Mouse (Mus musculus) kidney, embryonic 15.5 days (tissue): ENCODE results near the gene Gm36028. TPM values are rescaled to one million over a fixed set of nuclear protein-coding genes. Genes with fewer than 3 reads are reported as not detected.

Experiments used
- ATAC-seq: fragments of 200-750 bp; cut with Nextera tagmentation; replicated peaks from 2 replicates; pipeline ENCODE4 v1.8.0; 2017; ENCODE audit warnings: moderate TSS enrichment; ENCODE audit not compliant: low FRiP score
- H3K27ac ChIP-seq: fragments of 300-500 bp; sonication (generic); 2 replicates; pipeline ENCODE4 v1.5.1; 2015; ENCODE audit warnings: mild to moderate bottlenecking, inconsistent platforms
- H3K27me3 ChIP-seq: fragments of 300-500 bp; sonication (generic); 2 replicates; pipeline ENCODE4 v1.6.1; 2015; ENCODE audit warnings: inconsistent platforms
- H3K36me3 ChIP-seq: fragments of 300-500 bp; sonication (generic); 2 replicates; pipeline ENCODE4 v1.6.1; 2015; ENCODE audit warnings: inconsistent platforms
- H3K4me1 ChIP-seq: fragments of 300-500 bp; sonication (generic); 2 replicates; pipeline ENCODE4 v1.6.1; 2015; ENCODE audit warnings: inconsistent platforms
- H3K4me2 ChIP-seq: fragments of 300-500 bp; sonication (generic); 2 replicates; pipeline ENCODE4 v1.6.1; 2015; ENCODE audit warnings: moderate library complexity, mild to moderate bottlenecking, inconsistent platforms
- H3K4me3 ChIP-seq: fragments of 300-500 bp; sonication (generic); replicated peaks from 2 replicates; pipeline ENCODE4 v1.5.1; 2015; ENCODE audit warnings: mild to moderate bottlenecking, inconsistent platforms
- H3K9ac ChIP-seq: fragments of 300-500 bp; sonication (generic); 2 replicates; pipeline ENCODE4 v1.6.1; 2015; ENCODE audit warnings: mild to moderate bottlenecking, inconsistent platforms
- H3K9me3 ChIP-seq: fragments of 300-500 bp; sonication (generic); replicated peaks from 2 replicates; pipeline ENCODE4 v1.6.1; 2016; ENCODE audit warnings: inconsistent platforms
- WGBS: fragments of 180-500 bp; shearing (Covaris S2); methylation state at CpG from one replicate; pipeline ENCODE4 v1.1.7; 2015; ENCODE audit warnings: mixed read lengths; 5-methylcytosine and 5-hydroxymethylcytosine counted together
- polyA plus RNA-seq: library from polyadenylated mRNA; unstranded; fragments of >200 nt; fragmentation: Nextera tagmentation; extraction: Ambion mirVana; gene quantifications from 2 replicates; pipeline ENCODE4 v1.2.1, GENCODE M21; 2015

The Gm36028 gene
- polyA plus RNA-seq, 1 experiment from 2014 or later = 0.42 TPM

DNA sequence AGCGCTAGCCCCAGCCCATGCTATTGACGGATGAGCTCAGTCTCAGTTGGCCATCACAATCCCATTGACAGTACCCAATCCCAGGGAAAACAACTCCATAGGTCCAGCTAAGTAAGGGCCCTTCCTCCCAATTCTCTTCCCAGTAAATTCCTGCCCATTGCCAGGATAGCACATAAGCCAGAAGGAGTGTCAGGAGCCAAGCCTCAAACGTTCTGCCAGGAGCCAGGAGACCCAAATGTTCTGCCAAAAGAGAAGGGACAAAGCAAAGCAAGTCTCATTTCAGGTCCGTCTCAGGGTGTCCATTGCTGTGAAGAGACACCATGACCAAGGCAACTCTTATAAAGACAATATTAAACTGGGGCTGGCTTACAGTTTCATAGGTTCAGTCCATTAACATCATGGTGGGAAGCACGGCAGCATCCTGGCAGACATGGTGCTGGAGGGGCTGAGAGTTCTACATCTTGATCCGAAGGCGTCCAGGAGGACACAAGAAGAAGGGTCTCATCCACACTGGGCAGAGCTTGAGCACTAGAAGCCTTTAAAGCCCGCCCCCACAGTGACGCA, 57.5 kb downstream of the Gm36028 start:
- no peak for ATAC-seq
- Histone ChIP-seq H3K27me3 (no peaks in the 10 kb centered on the region), H3K27ac (no peak overlapping the region), H3K9me3 (0 out of 2 replicates have a peak, but pooled peaks cover 3% of the 10 kb centered on the region), H3K4me1 (peaks cover 24% of the 10 kb centered on the region), H3K4me3 (no peak overlapping the region), H3K4me2 (no peak overlapping the region), H3K36me3 (peaks cover 55% of the 10 kb centered on the region), H3K9ac (no peak overlapping the region)
- 99% methylated on average over 9 of the region's 9 CpGs for WGBS

DNA sequence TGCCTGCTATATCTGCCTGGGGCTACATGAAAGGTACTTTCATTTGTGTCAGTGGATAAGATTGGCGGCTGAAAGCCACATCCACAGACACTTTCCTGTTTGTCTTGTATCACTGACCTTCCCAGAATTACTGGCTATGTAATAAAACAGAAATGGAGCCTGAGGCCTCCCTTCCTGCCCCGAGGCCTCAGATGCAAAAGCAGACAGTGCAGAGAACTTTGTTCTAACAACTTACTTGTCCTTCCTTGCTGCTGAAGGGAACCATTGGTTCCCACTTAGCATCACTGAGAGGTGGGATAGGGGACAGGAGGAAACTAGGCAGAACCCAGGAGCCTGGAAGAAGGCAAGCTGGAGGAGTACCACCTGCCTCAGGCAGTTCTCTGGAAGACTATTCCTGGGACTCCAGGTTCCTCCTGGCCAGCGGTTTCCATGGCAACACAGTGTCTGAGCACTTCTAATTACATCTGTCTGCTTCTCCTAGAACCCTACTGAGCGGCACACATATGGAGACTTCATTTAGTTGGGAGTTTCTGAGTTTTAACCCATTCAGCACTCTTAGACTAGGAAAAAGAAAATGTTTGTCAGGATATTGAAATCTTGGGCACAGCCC, 58.2 kb downstream of the Gm36028 start:
- no peak for ATAC-seq
- peaks cover 51% of the 10 kb centered on the region for H3K36me3 ChIP-seq
- H3K4me2 ChIP-seq = no peak overlapping the region
- H3K27ac ChIP-seq = no peak overlapping the region
- H3K9ac ChIP-seq = no peak overlapping the region
- H3K27me3 ChIP-seq = no peaks in the 10 kb centered on the region
- no peak overlapping the region for H3K4me3 ChIP-seq
- 41% methylated on average over 4 of the region's 4 CpGs for WGBS
- H3K4me1 ChIP-seq = peaks cover 20% of the 10 kb centered on the region
- H3K9me3 ChIP-seq = 0 out of 2 replicates have a peak, but pooled peaks cover 3% of the 10 kb centered on the region

DNA sequence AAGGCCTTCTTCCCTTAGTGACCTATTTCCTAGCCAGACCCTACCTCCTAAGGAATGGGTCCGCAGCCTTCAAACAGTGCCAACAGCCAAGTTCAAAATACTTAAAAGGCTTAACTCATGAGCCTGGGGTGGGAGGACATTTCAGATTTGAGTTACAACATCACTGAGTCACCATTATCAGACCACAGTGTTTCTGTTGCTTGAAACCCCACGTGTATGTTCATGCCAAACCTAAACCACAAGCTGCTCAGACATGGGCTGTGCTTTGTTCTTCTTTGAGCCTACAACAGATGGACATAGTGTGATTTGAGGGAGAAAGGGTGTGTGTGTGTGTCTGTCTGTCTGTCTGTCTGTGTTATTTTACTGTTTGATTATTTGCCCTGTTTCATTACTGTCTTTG, 59.8 kb downstream of the Gm36028 start:
- H3K4me3 ChIP-seq = no peak overlapping the region
- 0 out of 2 replicates have a peak, but pooled peaks cover 3% of the 10 kb centered on the region for H3K9me3 ChIP-seq
- peaks cover 51% of the 10 kb centered on the region for H3K36me3 ChIP-seq
- H3K4me1 ChIP-seq = peaks cover 19% of the 10 kb centered on the region
- no peak for ATAC-seq
- no peak overlapping the region for H3K4me2 ChIP-seq
- 68% methylated on average over 2 of the region's 2 CpGs for WGBS
- H3K27me3 ChIP-seq = no peaks in the 10 kb centered on the region
- no peak overlapping the region for H3K27ac ChIP-seq
- no peak overlapping the region for H3K9ac ChIP-seq

Other genes with a start within 250 kb of the Gm36028 start
- 57.1 and 74.5 TPM in 2 replicates for gene Ndufb4, start 206.7 kb downstream of the Gm36028 start, polyA plus RNA-seq
- gene Fstl1, start 84.3 kb downstream of the Gm36028 start, polyA plus RNA-seq = 557 and 571 TPM in 2 replicates
- 65.6 TPM in 2 replicates for gene Lrrc58, start 7.2 kb upstream of the Gm36028 start, polyA plus RNA-seq
- 0.86 and 1.2 TPM in 2 replicates for gene Gpr156, start 55.4 kb upstream of the Gm36028 start, polyA plus RNA-seq
- gene Gsk3b, start 227.9 kb upstream of the Gm36028 start, polyA plus RNA-seq = 58.4 and 60.0 TPM in 2 replicates